Mouse (Mus musculus) MEL (cell line): ENCODE results near the gene Mre11a. TPM values are rescaled to one million over a fixed set of nuclear protein-coding genes. Genes with fewer than 3 reads are reported as not detected.

Experiments
- DNase-seq: peaks from one replicate; pipeline ENCODE4 v3.0.0; 2011; ENCODE audit warnings: low read depth, low spot score
- H3K27ac ChIP-seq: 2 replicates; pipeline ENCODE4 v1.5.1; 2012; ENCODE audit warnings: low read depth, mild to moderate bottlenecking, control low read depth, low read length, moderate library complexity; ENCODE audit not compliant: control insufficient read depth
- H3K27me3 ChIP-seq, 2 experiments: fragments of 150-350 bp in 1 of 2; sonication (generic) in 1 of 2; 2 replicates each; pipeline ENCODE4 v1.6.1; 2012; ENCODE audit warnings: low read length in 2 of 2, mild to moderate bottlenecking in 2 of 2, improper control_type of control experiment in 1 of 2, moderate library complexity in 1 of 2; ENCODE audit not compliant: insufficient read depth in 2 of 2, control insufficient read depth in 1 of 2
- H3K36me3 ChIP-seq, 2 experiments: 2 replicates each; pipeline ENCODE4 v1.6.1; 2012 to 2014; ENCODE audit warnings: low read length in 2 of 2, improper control_type of control experiment in 1 of 2, inconsistent platforms in 1 of 2, mild to moderate bottlenecking in 1 of 2; ENCODE audit not compliant: insufficient read depth in 2 of 2, control insufficient read depth in 1 of 2
- H3K4me1 ChIP-seq, 2 experiments: fragments of 150-350 bp in 1 of 2; sonication (generic) in 1 of 2; 2 replicates each; pipeline ENCODE4 v1.6.1; 2012; ENCODE audit warnings: low read length in 2 of 2, improper control_type of control experiment in 1 of 2, mild to moderate bottlenecking in 1 of 2; ENCODE audit not compliant: insufficient read depth in 2 of 2, control insufficient read depth in 1 of 2
- H3K4me3 ChIP-seq, 2 experiments: fragments of 150-350 bp in 1 of 2; sonication (generic) in 1 of 2; 2 replicates each; pipeline ENCODE4 v1.5.1; 2012; ENCODE audit warnings: low read depth in 2 of 2, low read length in 2 of 2, mild to moderate bottlenecking in 2 of 2, moderate library complexity in 2 of 2, control low read depth in 1 of 2, improper control_type of control experiment in 1 of 2; ENCODE audit not compliant: control insufficient read depth in 1 of 2, insufficient read depth in 1 of 2
- H3K79me2 ChIP-seq: 2 replicates; pipeline ENCODE4 v1.6.1; 2012; ENCODE audit warnings: mild to moderate bottlenecking, low read length, moderate library complexity; ENCODE audit not compliant: control insufficient read depth, poor library complexity, insufficient read depth
- H3K9ac ChIP-seq: 2 replicates; pipeline ENCODE4 v1.6.1; 2012; ENCODE audit warnings: low read depth, mild to moderate bottlenecking, control low read depth, low read length, moderate library complexity; ENCODE audit not compliant: control insufficient read depth, poor library complexity, severe bottlenecking
- H3K9me3 ChIP-seq: fragments of 150-350 bp; sonication (generic); replicated peaks from 2 replicates; pipeline ENCODE4 v1.6.1; 2012; ENCODE audit warnings: mild to moderate bottlenecking, low read length, improper control_type of control experiment, moderate library complexity; ENCODE audit not compliant: insufficient read depth
- BHLHE40 ChIP-seq: IDR thresholded peaks from 2 replicates; pipeline ENCODE4 v1.6.1; 2012; ENCODE audit warnings: low read depth, mild to moderate bottlenecking, inconsistent platforms, low read length, improper control_type of control experiment, borderline replicate concordance
- CHD1 ChIP-seq: IDR thresholded peaks from 2 replicates; pipeline ENCODE4 v1.6.1; 2012; ENCODE audit warnings: low read depth, mild to moderate bottlenecking, inconsistent platforms, low read length, improper control_type of control experiment
- CHD2 ChIP-seq: IDR thresholded peaks from 2 replicates; pipeline ENCODE4 v1.6.1; 2011; ENCODE audit warnings: low read length, improper control_type of control experiment
- CTCF ChIP-seq, 3 experiments: IDR thresholded peaks in 2 of 3; conservative IDR thresholded peaks in 1 of 3; 2 replicates each; pipeline ENCODE4 v1.5.1; 2011 to 2012; ENCODE audit warnings: low read length in 3 of 3, low read depth in 2 of 3, mild to moderate bottlenecking in 2 of 3, improper control_type of control experiment in 1 of 3, inconsistent platforms in 1 of 3, mixed read lengths in 1 of 3, moderate library complexity in 1 of 3; ENCODE audit not compliant: control insufficient read depth in 1 of 3, insufficient read depth in 1 of 3, poor library complexity in 1 of 3, severe bottlenecking in 1 of 3
- E2F4 ChIP-seq: IDR thresholded peaks from 2 replicates; pipeline ENCODE4 v1.6.1; 2011; ENCODE audit warnings: low read depth, low read length, improper control_type of control experiment, borderline replicate concordance
- EP300 ChIP-seq, 2 experiments: IDR thresholded peaks; 2 replicates each; pipeline ENCODE4 v1.6.1; 2011; ENCODE audit warnings: improper control_type of control experiment in 2 of 2, low read length in 2 of 2, low read depth in 1 of 2, mild to moderate bottlenecking in 1 of 2
- GABPA ChIP-seq: IDR thresholded peaks from 2 replicates; pipeline ENCODE4 v1.6.1; 2012; ENCODE audit warnings: low read depth, mild to moderate bottlenecking, inconsistent platforms, low read length, improper control_type of control experiment, moderate library complexity
- GATA1 ChIP-seq: IDR thresholded peaks from 2 replicates; pipeline ENCODE4 v1.6.1; 2011; ENCODE audit warnings: low read depth, low read length, improper control_type of control experiment
- HCFC1 ChIP-seq: IDR thresholded peaks from 2 replicates; pipeline ENCODE4 v1.6.1; 2012; ENCODE audit warnings: low read depth, mild to moderate bottlenecking, inconsistent platforms, low read length, improper control_type of control experiment, moderate library complexity
- JUND ChIP-seq: IDR thresholded peaks from 2 replicates; pipeline ENCODE4 v1.6.1; 2011; ENCODE audit warnings: low read depth, mild to moderate bottlenecking, improper control_type of control experiment, low read length
- KAT2A ChIP-seq: conservative IDR thresholded peaks from 2 replicates; pipeline ENCODE4 v1.6.1; 2012; ENCODE audit warnings: low read depth, low read length, improper control_type of control experiment, inconsistent platforms
- MAFK ChIP-seq: IDR thresholded peaks from 2 replicates; pipeline ENCODE4 v1.6.1; 2011; ENCODE audit warnings: low read depth, mild to moderate bottlenecking, low read length, improper control_type of control experiment, borderline replicate concordance
- MAX ChIP-seq: IDR thresholded peaks from 2 replicates; pipeline ENCODE4 v1.6.1; 2011; ENCODE audit warnings: low read length, improper control_type of control experiment
- MAZ ChIP-seq: IDR thresholded peaks from 2 replicates; pipeline ENCODE4 v1.6.1; 2012; ENCODE audit warnings: low read depth, mild to moderate bottlenecking, inconsistent platforms, low read length, improper control_type of control experiment
- MEF2A ChIP-seq: IDR thresholded peaks from 2 replicates; pipeline ENCODE4 v1.6.1; 2014; ENCODE audit warnings: low read depth, mild to moderate bottlenecking, inconsistent platforms, low read length, improper control_type of control experiment; ENCODE audit not compliant: poor library complexity, insufficient replicate concordance, severe bottlenecking; ENCODE audit errors: extremely low read depth
- MXI1 ChIP-seq: IDR thresholded peaks from 2 replicates; pipeline ENCODE4 v1.6.1; 2011; ENCODE audit warnings: mild to moderate bottlenecking, low read depth, low read length, improper control_type of control experiment
- MYC ChIP-seq: IDR thresholded peaks from 2 replicates; pipeline ENCODE4 v1.6.1; 2011; ENCODE audit warnings: low read depth, mild to moderate bottlenecking, low read length, improper control_type of control experiment, moderate library complexity
- NELFE ChIP-seq: IDR thresholded peaks from 2 replicates; pipeline ENCODE4 v1.6.1; 2011; ENCODE audit warnings: low read depth, low read length, improper control_type of control experiment
- POLR2A ChIP-seq, 2 experiments: IDR thresholded peaks; 2 replicates each; pipeline ENCODE4 v1.6.1; 2011 to 2012; ENCODE audit warnings: low read length in 2 of 2, mild to moderate bottlenecking in 2 of 2, control low read depth in 1 of 2, improper control_type of control experiment in 1 of 2, low read depth in 1 of 2, moderate library complexity in 1 of 2; ENCODE audit not compliant: control insufficient read depth in 1 of 2, insufficient read depth in 1 of 2, poor library complexity in 1 of 2
- POLR2AphosphoS2 ChIP-seq: IDR thresholded peaks from 2 replicates; pipeline ENCODE4 v1.6.1; 2011; ENCODE audit warnings: low read length, improper control_type of control experiment
- POLR2AphosphoS5 ChIP-seq: IDR thresholded peaks from 2 replicates; pipeline ENCODE4 v1.6.1; 2012; ENCODE audit warnings: low read depth, borderline replicate concordance, mild to moderate bottlenecking, inconsistent platforms, low read length, moderate library complexity, mixed read lengths
- SMC3 ChIP-seq: IDR thresholded peaks from 2 replicates; pipeline ENCODE4 v1.6.1; 2011; ENCODE audit warnings: low read depth, low read length, improper control_type of control experiment
- TAL1 ChIP-seq: IDR thresholded peaks from 2 replicates; pipeline ENCODE4 v1.6.1; 2012; ENCODE audit warnings: mild to moderate bottlenecking, inconsistent platforms, low read length, moderate library complexity, mixed read lengths
- TBP ChIP-seq: IDR thresholded peaks from 2 replicates; pipeline ENCODE4 v1.8.0; 2011; ENCODE audit warnings: low read depth, low read length, improper control_type of control experiment
- UBTF ChIP-seq: IDR thresholded peaks from 2 replicates; pipeline ENCODE4 v1.6.1; 2012; ENCODE audit warnings: low read depth, mild to moderate bottlenecking, inconsistent platforms, low read length, improper control_type of control experiment, moderate library complexity, borderline replicate concordance; ENCODE audit not compliant: insufficient read depth
- USF1 ChIP-seq: IDR thresholded peaks from 2 replicates; pipeline ENCODE4 v1.6.1; 2014; ENCODE audit warnings: low read depth, mild to moderate bottlenecking, inconsistent platforms, low read length, improper control_type of control experiment, moderate library complexity
- USF2 ChIP-seq, 2 experiments: IDR thresholded peaks; 2 replicates each; pipeline ENCODE4 v1.6.1; 2011 to 2012; ENCODE audit warnings: improper control_type of control experiment in 2 of 2, low read length in 2 of 2, borderline replicate concordance in 1 of 2, inconsistent platforms in 1 of 2, low read depth in 1 of 2, mild to moderate bottlenecking in 1 of 2; ENCODE audit not compliant: insufficient read depth in 1 of 2
- ZC3H11A ChIP-seq: IDR thresholded peaks from 2 replicates; pipeline ENCODE4 v1.6.1; 2012; ENCODE audit warnings: low read depth, mild to moderate bottlenecking, inconsistent platforms, low read length, improper control_type of control experiment
- ZKSCAN1 ChIP-seq: IDR thresholded peaks from 2 replicates; pipeline ENCODE4 v1.6.1; 2012; ENCODE audit warnings: low read depth, mild to moderate bottlenecking, inconsistent platforms, low read length, improper control_type of control experiment, moderate library complexity
- ZNF384 ChIP-seq: IDR thresholded peaks from 2 replicates; pipeline ENCODE4 v1.6.1; 2012; ENCODE audit warnings: low read depth, mild to moderate bottlenecking, inconsistent platforms, low read length, improper control_type of control experiment
- polyA plus RNA-seq, 2 experiments: library from polyadenylated mRNA; stranded (reverse) in 1 of 2; unstranded in 1 of 2; fragments of >175 nt in 1 of 2; fragments of >200 nt in 1 of 2; gene quantifications; 2 replicates each; pipeline versions ENCODE4 v1.2.1 to v1.2.4; 2012; ENCODE audit warnings: low replicate concordance in 2 of 2, low read depth in 1 of 2; ENCODE audit not compliant: insufficient read length in 2 of 2, insufficient read depth in 1 of 2, missing spikeins in 1 of 2
- total RNA-seq: library from RNA; depleted of rRNA; stranded (reverse); fragments of 300-350 nt; gene quantifications from 2 replicates; pipeline ENCODE4 v1.2.3, GENCODE M21; 2012

Gene Mre11a
- total and polyA plus RNA-seq, 3 experiments, result 88.1 to 288 (median 113) TPM

GRCm38 (mm10) chr9:14751503-14752000, 32.9 kb upstream of the Mre11a start (continued):
- TF ChIP-seq BHLHE40, result no peak
- TF ChIP-seq POLR2AphosphoS5, result no peak
- no peak for TF ChIP-seq TBP
- TF ChIP-seq SMC3, result no peak
- TF ChIP-seq HCFC1, result no peak
- TF ChIP-seq CTCF (IDR thresholded peaks at IDR 0.05 in 2 of 3, conservative IDR thresholded peaks at IDR 0.05 in 1 of 3; ENCODE audit: control insufficient read depth in 1 of 3, insufficient read depth in 1 of 3, low read depth in 2 of 3, low read length in 3 of 3, poor library complexity in 1 of 3, severe bottlenecking in 1 of 3), result no peak; a peak in 1 of 6 replicates
- peak in 1 of 2 experiments; percentile 40; a peak in 1 of 4 replicates for TF ChIP-seq POLR2A (IDR thresholded peaks at IDR 0.05; ENCODE audit: control insufficient read depth in 1 of 2, insufficient read depth in 1 of 2, low read depth in 1 of 2, low read length in 2 of 2, poor library complexity in 1 of 2)
- TF ChIP-seq MXI1, result peak; percentile 43; the same call in 1 of the 2 replicates
- TF ChIP-seq CHD2, result no peak
- peak; percentile 22; the same call in 1 of the 2 replicates for TF ChIP-seq MAZ
- no peak for TF ChIP-seq EP300 (IDR thresholded peaks at IDR 0.05; ENCODE audit: low read depth in 1 of 2, low read length in 2 of 2)
- no peak for TF ChIP-seq ZNF384
- no peak for TF ChIP-seq JUND
- no peak for TF ChIP-seq USF1
- TF ChIP-seq E2F4, result no peak
- TF ChIP-seq USF2 (IDR thresholded peaks at IDR 0.05; ENCODE audit: borderline replicate concordance in 1 of 2, insufficient read depth in 1 of 2, low read depth in 1 of 2, low read length in 2 of 2), result no peak
- no peak for TF ChIP-seq GABPA
- peak; percentile 3; the same call in 1 of the 2 replicates for TF ChIP-seq TAL1

GRCm38 (mm10) chr9:14752001-14752522, 32.4 kb upstream of the Mre11a start, which contains the start of gene Fut4:
Gene Fut4 (minus strand): TSS chr9:14752393.
- peaks cover 0 to 3% of the 10 kb centered on the region in 2 experiments; a peak in 3 of 4 replicates for H3K27me3 ChIP-seq
- TF ChIP-seq MXI1, result peak; percentile 8; the same call in 1 of the 2 replicates
- peak; percentile 49 for TF ChIP-seq NELFE
- TF ChIP-seq UBTF, result no peak
- peak; percentile 42 for TF ChIP-seq HCFC1
- TF ChIP-seq MAZ, result peak; percentile 58; the same call in 1 of the 2 replicates
- TF ChIP-seq E2F4, result no peak
- TF ChIP-seq JUND, result no peak
- peak; percentile 59 for TF ChIP-seq MAX
- 0 out of 2 replicates have a peak, but pooled peaks have one; percentile 71 for TF ChIP-seq CHD1
- TF ChIP-seq ZKSCAN1, result no peak
- TF ChIP-seq ZNF384, result no peak
- TF ChIP-seq MYC, result no peak
- no peak for TF ChIP-seq SMC3
- no peak; a peak in 1 of 4 replicates for TF ChIP-seq EP300 (IDR thresholded peaks at IDR 0.05; ENCODE audit: low read depth in 1 of 2, low read length in 2 of 2)
- TF ChIP-seq KAT2A, result no peak
- TF ChIP-seq POLR2A (IDR thresholded peaks at IDR 0.05; ENCODE audit: control insufficient read depth in 1 of 2, insufficient read depth in 1 of 2, low read depth in 1 of 2, low read length in 2 of 2, poor library complexity in 1 of 2), result peak in 1 of 2 experiments; percentile 34; a peak in 2 of 4 replicates
- TF ChIP-seq GATA1, result no peak
- no peak for TF ChIP-seq CHD2
- no peak for TF ChIP-seq USF1
- TF ChIP-seq CTCF (IDR thresholded peaks at IDR 0.05 in 2 of 3, conservative IDR thresholded peaks at IDR 0.05 in 1 of 3; ENCODE audit: control insufficient read depth in 1 of 3, insufficient read depth in 1 of 3, low read depth in 2 of 3, low read length in 3 of 3, poor library complexity in 1 of 3, severe bottlenecking in 1 of 3), result peak in 1 of 3 experiments; percentile 24; a peak in 3 of 6 replicates
- TF ChIP-seq ZC3H11A, result no peak
- no peak; the same call in 1 of the 2 replicates for TF ChIP-seq POLR2AphosphoS2
- TF ChIP-seq MAFK, result no peak
- 0 out of 4 replicates have a peak, but pooled peaks of 1 of the 2 experiments have one; percentile 10 for TF ChIP-seq USF2 (IDR thresholded peaks at IDR 0.05; ENCODE audit: borderline replicate concordance in 1 of 2, insufficient read depth in 1 of 2, low read depth in 1 of 2, low read length in 2 of 2)
- no peak; the same call in 1 of the 2 replicates for TF ChIP-seq MEF2A

More at GRCm38 (mm10) chr9:14752001-14752522, 32.4 kb upstream of the Mre11a start, which contains the start of gene Fut4:
- peak within 1 kb of the TSS; percentile 70 for H3K9ac ChIP-seq
- no peaks in the 10 kb centered on the region; the same call in 1 of the 2 replicates for H3K79me2 ChIP-seq
- H3K4me1 ChIP-seq, result peaks cover 0 to 7% of the 10 kb centered on the region in 2 experiments; a peak in 2 of 4 replicates
- no peak within 1 kb of the TSS for H3K27ac ChIP-seq
- peak within 1 kb of the TSS; percentile 59 to 80 for H3K4me3 ChIP-seq
- DNase-seq, result peak; percentile 75
- no peaks in the 10 kb centered on the region for H3K36me3 ChIP-seq
- H3K9me3 ChIP-seq, result no peaks in the 10 kb centered on the region
